Comparison of ENCODE assay signal across 8 mouse cellular contexts in genomic region chr1:56782139-56782538, GRCm38 (mm10).
DNase-seq lines count a peak whose midpoint lies in the region; ATAC-seq and TF ChIP-seq lines count a peak whose summit lies in the region.
"Not testable (repeated sequence)": the region's sequence is repeated elsewhere in the genome, so short reads cannot be mapped to it uniquely, and the experiment has no call there.

No protein-coding gene starts in this region.

- H3K4me3 ChIP-seq in forebrain, embryonic 13.5 days; kidney, postnatal 0 days (replicated peaks; ENCODE audit: low read depth, low read length); liver, postnatal 0 days (ENCODE audit: low read depth, low read length); midbrain, postnatal 0 days (ENCODE audit: low read depth, low read length); stomach, embryonic 16.5 days (replicated peaks; ENCODE audit: low read length): not testable (repeated sequence)

- peak; percentile 76; the same call in 1 of the 2 replicates for ATAC-seq in cerebellum, adult (ENCODE audit: insufficient number of reproducible peaks, low FRiP score, low TSS enrichment)
- peak; percentile 65; the same call in 1 of the 2 replicates for ATAC-seq in forebrain, embryonic 13.5 days
- ATAC-seq in hematopoietic stem cell, adult 5-6 weeks (replicated peaks in 1 of 2; ENCODE audit: insufficient read depth in 1 of 2, low FRiP score in 2 of 2, low TSS enrichment in 1 of 2, low read depth in 1 of 2, poor library complexity in 2 of 2, severe bottlenecking in 2 of 2), result peak; percentile 97 to 99
- peak; percentile 95 for ATAC-seq in kidney, postnatal 0 days (replicated peaks; ENCODE audit: low FRiP score, low read depth)
- peak; percentile 97 for ATAC-seq in liver, postnatal 0 days
- peak; percentile 71; the same call in 1 of the 2 replicates for ATAC-seq in midbrain, postnatal 0 days (ENCODE audit: low FRiP score)
- peak; percentile 79 for ATAC-seq in stomach, embryonic 16.5 days (ENCODE audit: insufficient read depth, low FRiP score)

- H3K27me3 ChIP-seq in forebrain, embryonic 13.5 days; kidney, postnatal 0 days (ENCODE audit: insufficient read depth, low read length); liver, postnatal 0 days (ENCODE audit: insufficient read depth, low read length); midbrain, postnatal 0 days (ENCODE audit: insufficient read depth, low read length); stomach, embryonic 16.5 days (ENCODE audit: control insufficient read depth, insufficient read depth, low read length): not testable (repeated sequence)

- TF ChIP-seq CTCF in kidney, postnatal 0 days (IDR thresholded peaks at IDR 0.05; ENCODE audit: low read depth); liver, postnatal 0 days (IDR thresholded peaks at IDR 0.05; ENCODE audit: low read depth); midbrain, postnatal 0 days (IDR thresholded peaks at IDR 0.05): not testable (repeated sequence)

- not testable (repeated sequence) for H3K9ac ChIP-seq in forebrain, embryonic 13.5 days; kidney, postnatal 0 days (ENCODE audit: low read depth, low read length); liver, postnatal 0 days (replicated peaks); midbrain, postnatal 0 days (replicated peaks; ENCODE audit: low read length, poor library complexity, severe bottlenecking); stomach, embryonic 16.5 days (ENCODE audit: low read length)

- H3K4me2 ChIP-seq in forebrain, embryonic 13.5 days; kidney, postnatal 0 days (ENCODE audit: low read length); liver, postnatal 0 days (ENCODE audit: low read depth, low read length); midbrain, postnatal 0 days (ENCODE audit: low read depth, low read length, poor library complexity, severe bottlenecking); stomach, embryonic 16.5 days (ENCODE audit: low read depth, low read length): not testable (repeated sequence)

- peak; percentile 21 for DNase-seq in 3134 (ENCODE audit: extremely low read depth, insufficient read length, low spot score)
- DNase-seq in kidney, postnatal 0 days (ENCODE audit: low spot score); liver, postnatal 0 days; midbrain, postnatal 0 days (ENCODE audit: low spot score): not testable (repeated sequence)

- not testable (repeated sequence) for H3K4me1 ChIP-seq in forebrain, embryonic 13.5 days; kidney, postnatal 0 days (replicated peaks; ENCODE audit: insufficient read depth, low read length); liver, postnatal 0 days (ENCODE audit: insufficient read depth); midbrain, postnatal 0 days (ENCODE audit: insufficient read depth, low read length); stomach, embryonic 16.5 days (ENCODE audit: control insufficient read depth, insufficient read depth, low read length)

- 91% methylated on average over 13 of the region's 13 CpGs for WGBS in forebrain, embryonic 13.5 days
- WGBS in kidney, postnatal 0 days, result 73% methylated on average over 13 of the region's 13 CpGs
- 81% methylated on average over 13 of the region's 13 CpGs for WGBS in liver, postnatal 0 days (ENCODE audit: insufficient replicate concordance)
- 93% methylated on average over 13 of the region's 13 CpGs for WGBS in midbrain, postnatal 0 days
- 91% methylated on average over 13 of the region's 13 CpGs for WGBS in stomach, embryonic 16.5 days

- H3K9me3 ChIP-seq in forebrain, embryonic 13.5 days (replicated peaks); kidney, postnatal 0 days (replicated peaks; ENCODE audit: low read length); liver, postnatal 0 days (ENCODE audit: low read length); midbrain, postnatal 0 days (ENCODE audit: low read length); stomach, embryonic 16.5 days (replicated peaks; ENCODE audit: control insufficient read depth, low read length): not testable (repeated sequence)

- H3K27ac ChIP-seq in forebrain, embryonic 13.5 days; kidney, postnatal 0 days; liver, postnatal 0 days (ENCODE audit: low read depth); midbrain, postnatal 0 days (ENCODE audit: low read depth, low read length); stomach, embryonic 16.5 days (ENCODE audit: low read length): not testable (repeated sequence)

- not testable (repeated sequence) for TF ChIP-seq EP300 in liver, postnatal 0 days (IDR thresholded peaks at IDR 0.05; ENCODE audit: low read depth)

- not testable (repeated sequence) for H3K36me3 ChIP-seq in forebrain, embryonic 13.5 days (ENCODE audit: poor library complexity, severe bottlenecking); kidney, postnatal 0 days (ENCODE audit: insufficient read depth, low read length); liver, postnatal 0 days (replicated peaks; ENCODE audit: insufficient read depth, low read length); midbrain, postnatal 0 days (ENCODE audit: insufficient read depth, low read length); stomach, embryonic 16.5 days (ENCODE audit: control insufficient read depth, insufficient read depth, low read length)
